Mouse (Mus musculus) mammary gland, adult 2 months (tissue): Measurements from ENCODE around the gene Olfr689. TPM values are rescaled to one million over a fixed set of nuclear protein-coding genes. Genes with fewer than 3 reads are reported as not detected.

Experiments used
- polyA plus RNA-seq: library from polyadenylated mRNA; depleted of rRNA; stranded (reverse); fragments of >200 nt; gene quantifications from 2 replicates; pipeline ENCODE4 v1.2.3, GENCODE M21; 2012; ENCODE audit warnings: low replicate concordance; rRNA removed

Olfr689 gene
- not detected in 2 replicates for polyA plus RNA-seq

DNA sequence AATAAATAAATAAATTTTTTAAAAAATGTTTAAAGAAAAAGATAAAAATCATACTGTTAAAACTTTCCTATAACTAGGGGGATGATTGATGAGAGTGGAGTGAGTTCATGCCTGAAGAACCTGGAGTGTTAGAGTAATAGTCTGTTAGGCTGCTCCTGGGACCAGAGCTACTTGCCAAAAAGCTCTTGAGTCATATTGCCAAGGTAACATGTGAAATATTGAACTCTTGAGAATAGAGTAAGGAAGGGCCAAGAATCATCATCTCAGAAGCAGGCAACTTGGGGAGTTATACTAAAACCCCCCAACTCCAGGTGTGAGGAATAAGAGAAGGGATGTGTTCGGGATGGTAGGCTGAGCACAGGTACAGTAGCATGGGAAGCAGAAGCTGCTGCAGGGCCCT is at the start of gene Olfr689:
Gene Olfr689, plus strand, starts transcription at position 301 of the 400 bp plus-strand sequence.

DNA sequence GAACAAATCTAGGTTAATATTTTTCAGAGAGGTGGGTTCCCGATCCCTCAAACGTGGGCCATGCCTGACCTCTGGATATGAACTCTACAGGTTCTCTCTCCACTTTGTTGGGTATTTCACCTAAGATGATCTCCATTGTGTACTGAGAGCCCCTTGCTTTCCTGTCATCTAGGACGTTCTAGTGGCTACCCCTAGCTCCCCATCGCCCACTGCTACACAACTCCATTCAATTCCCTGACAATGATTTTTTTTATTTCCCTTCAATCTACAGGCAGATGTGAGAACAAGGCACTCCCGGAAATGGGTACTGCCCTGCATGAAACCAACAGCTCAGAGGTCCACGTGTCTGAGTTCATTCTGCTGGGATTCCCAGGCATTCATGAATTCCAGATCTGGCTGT is 23.2 kb upstream of the Olfr689 start, which contains the start of gene Olfr688:
Gene Olfr688, plus strand, starts transcription at position 301 of the 400 bp plus-strand sequence.

DNA sequence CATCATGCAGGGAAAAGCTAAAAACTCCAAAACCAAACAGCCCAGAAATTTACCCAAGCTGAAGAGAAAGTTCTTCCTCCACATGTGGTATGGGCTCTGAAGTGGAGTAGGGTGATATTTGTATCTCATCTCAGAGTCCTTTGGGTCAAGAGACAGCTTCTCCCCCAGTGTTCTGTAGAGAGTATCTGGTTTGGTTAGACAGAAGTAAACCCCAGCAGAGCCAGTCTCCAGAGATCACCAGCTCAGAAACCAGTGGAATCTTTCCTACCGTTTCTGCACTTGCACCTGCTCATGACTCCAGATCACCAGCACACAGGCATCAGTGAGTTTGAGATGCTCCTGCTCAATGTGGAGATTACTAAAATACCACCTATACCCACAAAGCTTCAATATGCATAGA is 23.0 kb downstream of the Olfr689 start, which contains the start of gene Olfr690:
Gene Olfr690, minus strand, starts transcription at position 101 of the 400 bp plus-strand sequence.

GRCm38 (mm10) chr7:105342170-105342569 is 31.2 kb downstream of the Olfr689 start, which contains the start of gene Olfr691:
Olfr691 (minus strand) TSS chr7:105342270.

DNA sequence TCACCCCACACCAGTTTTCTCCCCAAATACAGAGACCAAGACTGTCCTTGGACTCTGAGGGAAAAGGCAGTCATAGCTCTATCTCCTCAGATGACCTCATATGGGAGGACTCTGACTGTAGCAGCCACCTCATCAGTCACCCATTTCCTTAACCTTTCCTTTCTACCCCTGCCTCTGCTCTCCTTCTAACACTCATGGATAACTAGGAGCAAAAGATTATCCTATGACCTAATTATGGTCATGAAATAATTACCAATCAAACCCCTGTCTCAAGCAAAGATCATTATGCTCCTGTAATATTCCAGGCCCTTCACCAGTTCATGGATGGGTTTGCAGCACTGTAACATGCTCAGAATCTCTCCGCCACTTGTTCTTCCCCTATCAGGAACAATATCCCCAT is 57.0 kb downstream of the Olfr689 start, which contains the start of gene Olfr692:
Gene Olfr692, plus strand, starts transcription at position 301 of the 400 bp plus-strand sequence.

Other genes with a start within 250 kb of the Olfr689 start
- gene Olfr678, start 246.7 kb upstream of the Olfr689 start, polyA plus RNA-seq, result not detected in 2 replicates
- gene Olfr679, start 230.0 kb upstream of the Olfr689 start, polyA plus RNA-seq, result not detected in 2 replicates
- gene Olfr680-ps1, start 218.3 kb upstream of the Olfr689 start, polyA plus RNA-seq, result not detected in 2 replicates
- gene Olfr681, start 194.3 kb upstream of the Olfr689 start, polyA plus RNA-seq, result not detected in 2 replicates
- not detected in 2 replicates for gene Olfr683, start 164.2 kb upstream of the Olfr689 start, polyA plus RNA-seq
- gene Olfr684, start 147.5 kb upstream of the Olfr689 start, polyA plus RNA-seq, result not detected in 2 replicates
- not detected in 2 replicates for gene Olfr685, start 125.2 kb upstream of the Olfr689 start, polyA plus RNA-seq
- not detected in 2 replicates for gene Olfr686, start 103.7 kb upstream of the Olfr689 start, polyA plus RNA-seq
- not detected in 2 replicates for gene Olfr688, start 23.1 kb upstream of the Olfr689 start, polyA plus RNA-seq
- gene Olfr690, start 22.9 kb downstream of the Olfr689 start, polyA plus RNA-seq, result not detected in 2 replicates
- not detected in 2 replicates for gene Olfr691, start 31.1 kb downstream of the Olfr689 start, polyA plus RNA-seq
- gene Olfr692, start 57.1 kb downstream of the Olfr689 start, polyA plus RNA-seq, result not detected in 2 replicates
- gene Gm5901, start 63.9 kb downstream of the Olfr689 start, polyA plus RNA-seq, result not detected in 2 replicates
- 59.1 and 65.1 TPM in 2 replicates for gene Fam160a2, start 88.9 kb downstream of the Olfr689 start, polyA plus RNA-seq
- gene Cnga4, start 93.4 kb downstream of the Olfr689 start, polyA plus RNA-seq, result 0.27 and 0.30 TPM in 2 replicates
- gene Cckbr, start 114.6 kb downstream of the Olfr689 start, polyA plus RNA-seq, result not detected in 2 replicates
- gene Cavin3, start 171.1 kb downstream of the Olfr689 start, polyA plus RNA-seq, result 92.9 and 226 TPM in 2 replicates
- gene Smpd1, start 243.2 kb downstream of the Olfr689 start, polyA plus RNA-seq, result 69.1 and 110 TPM in 2 replicates